Mouse (Mus musculus): ENCODE measurements around the gene Sgcd. TPM values are rescaled to one million over a fixed set of nuclear protein-coding genes. Genes with fewer than 3 reads are reported as not detected.

Sgcd gene
- polyA plus RNA-seq, 1 experiment from 2014 or later = 1.2 TPM

GRCm38 (mm10) chr11:47387726-47388125, 601.0 kb downstream of the Sgcd start:
- Histone ChIP-seq H3K9me3 (ENCODE audit: control insufficient read depth) (no peaks in the 10 kb centered on the region), H3K9ac (ENCODE audit: low read depth, low read length) (no peak overlapping the region), H3K27ac (ENCODE audit: low read depth, low read length) (no peak overlapping the region), H3K27me3 (replicated peaks; ENCODE audit: control insufficient read depth, insufficient read depth, low read length) (no peaks in the 10 kb centered on the region), H3K4me2 (replicated peaks; ENCODE audit: low read depth) (no peak overlapping the region), H3K36me3 (ENCODE audit: control insufficient read depth, insufficient read depth) (no peaks in the 10 kb centered on the region), H3K4me1 (replicated peaks; ENCODE audit: control insufficient read depth, insufficient read depth, low read length) (no peaks in the 10 kb centered on the region), H3K4me3 (ENCODE audit: low read depth, low read length) (no peak overlapping the region)
- 70% methylated on average over 3 of the region's 3 CpGs for WGBS
- peak; percentile 42 for TF ChIP-seq CTCF (IDR thresholded peaks at IDR 0.05; ENCODE audit: low read depth)
- no peak for ATAC-seq

GRCm38 (mm10) chr11:47386136-47386535, 602.6 kb downstream of the Sgcd start:
- H3K27me3 ChIP-seq (replicated peaks; ENCODE audit: control insufficient read depth, insufficient read depth, low read length) = no peaks in the 10 kb centered on the region
- no peak overlapping the region for H3K4me2 ChIP-seq (replicated peaks; ENCODE audit: low read depth)
- H3K9ac ChIP-seq (ENCODE audit: low read depth, low read length) = no peak overlapping the region
- no peak overlapping the region for H3K4me3 ChIP-seq (ENCODE audit: low read depth, low read length)
- TF ChIP-seq CTCF (IDR thresholded peaks at IDR 0.05; ENCODE audit: low read depth) = no peak
- no peaks in the 10 kb centered on the region for H3K9me3 ChIP-seq (ENCODE audit: control insufficient read depth)
- no peaks in the 10 kb centered on the region for H3K4me1 ChIP-seq (replicated peaks; ENCODE audit: control insufficient read depth, insufficient read depth, low read length)
- no peak for ATAC-seq
- no peaks in the 10 kb centered on the region for H3K36me3 ChIP-seq (ENCODE audit: control insufficient read depth, insufficient read depth)
- H3K27ac ChIP-seq (ENCODE audit: low read depth, low read length) = no peak overlapping the region

- Histone ChIP-seq H3K27ac (ENCODE audit: low read depth, low read length) (no peak overlapping the region), H3K4me2 (replicated peaks; ENCODE audit: low read depth) (peak overlapping the region; percentile 63), H3K27me3 (replicated peaks; ENCODE audit: control insufficient read depth, insufficient read depth, low read length) (no peaks in the 10 kb centered on the region), H3K4me1 (replicated peaks; ENCODE audit: control insufficient read depth, insufficient read depth, low read length) (no peaks in the 10 kb centered on the region), H3K9me3 (ENCODE audit: control insufficient read depth) (no peaks in the 10 kb centered on the region), H3K4me3 (ENCODE audit: low read depth, low read length) (peak overlapping the region; percentile 34; the same call in 1 of the 2 replicates), H3K36me3 (ENCODE audit: control insufficient read depth, insufficient read depth) (no peaks in the 10 kb centered on the region), H3K9ac (ENCODE audit: low read depth, low read length) (no peak overlapping the region)
- TF ChIP-seq CTCF (IDR thresholded peaks at IDR 0.05; ENCODE audit: low read depth) = no peak
- no peak for ATAC-seq
- WGBS = 36% methylated on average over 4 of the region's 4 CpGs
These were observed 609.2 kb downstream of the Sgcd start for GRCm38 (mm10) chr11:47379630-47379958.

- 6% methylated on average over 25 of the region's 25 CpGs for WGBS
- Histone ChIP-seq H3K4me1 (replicated peaks; ENCODE audit: control insufficient read depth, insufficient read depth, low read length) (no peaks in the 10 kb centered on the region), H3K9ac (ENCODE audit: low read depth, low read length) (peak overlapping the region; percentile 45; the same call in 1 of the 2 replicates), H3K27ac (ENCODE audit: low read depth, low read length) (peak overlapping the region; percentile 35; the same call in 1 of the 2 replicates), H3K9me3 (ENCODE audit: control insufficient read depth) (no peaks in the 10 kb centered on the region), H3K36me3 (ENCODE audit: control insufficient read depth, insufficient read depth) (no peaks in the 10 kb centered on the region), H3K4me2 (replicated peaks; ENCODE audit: low read depth) (peak overlapping the region; percentile 63), H3K27me3 (replicated peaks; ENCODE audit: control insufficient read depth, insufficient read depth, low read length) (no peaks in the 10 kb centered on the region), H3K4me3 (ENCODE audit: low read depth, low read length) (peak overlapping the region; percentile 34)
- ATAC-seq = no peak
- TF ChIP-seq CTCF (IDR thresholded peaks at IDR 0.05; ENCODE audit: low read depth) = no peak
These were observed 609.7 kb downstream of the Sgcd start for GRCm38 (mm10) chr11:47378843-47379629.

- H3K36me3 ChIP-seq (ENCODE audit: control insufficient read depth, insufficient read depth) = no peaks in the 10 kb centered on the region
- no peaks in the 10 kb centered on the region for H3K9me3 ChIP-seq (ENCODE audit: control insufficient read depth)
- H3K4me1 ChIP-seq (replicated peaks; ENCODE audit: control insufficient read depth, insufficient read depth, low read length) = no peaks in the 10 kb centered on the region
- no peak overlapping the region for H3K9ac ChIP-seq (ENCODE audit: low read depth, low read length)
- 63% methylated on average over 6 of the region's 6 CpGs for WGBS
- no peaks in the 10 kb centered on the region for H3K27me3 ChIP-seq (replicated peaks; ENCODE audit: control insufficient read depth, insufficient read depth, low read length)
- H3K4me2 ChIP-seq (replicated peaks; ENCODE audit: low read depth) = no peak overlapping the region
- H3K4me3 ChIP-seq (ENCODE audit: low read depth, low read length) = no peak overlapping the region
- ATAC-seq = no peak
- TF ChIP-seq CTCF (IDR thresholded peaks at IDR 0.05; ENCODE audit: low read depth) = no peak
- no peak overlapping the region for H3K27ac ChIP-seq (ENCODE audit: low read depth, low read length)
These were observed 611.3 kb downstream of the Sgcd start for GRCm38 (mm10) chr11:47377421-47377820.

- Histone ChIP-seq H3K4me2 (replicated peaks; ENCODE audit: low read depth) (no peak overlapping the region), H3K4me3 (ENCODE audit: low read depth, low read length) (no peak overlapping the region), H3K9ac (ENCODE audit: low read depth, low read length) (no peak overlapping the region), H3K9me3 (ENCODE audit: control insufficient read depth) (no peaks in the 10 kb centered on the region), H3K36me3 (ENCODE audit: control insufficient read depth, insufficient read depth) (no peaks in the 10 kb centered on the region), H3K27ac (ENCODE audit: low read depth, low read length) (no peak overlapping the region), H3K4me1 (replicated peaks; ENCODE audit: control insufficient read depth, insufficient read depth, low read length) (no peaks in the 10 kb centered on the region), H3K27me3 (replicated peaks; ENCODE audit: control insufficient read depth, insufficient read depth, low read length) (no peaks in the 10 kb centered on the region)
- 67% methylated on average over 1 of the region's 1 CpGs for WGBS
- TF ChIP-seq CTCF (IDR thresholded peaks at IDR 0.05; ENCODE audit: low read depth) = no peak
- ATAC-seq = no peak
These were observed 611.9 kb downstream of the Sgcd start for GRCm38 (mm10) chr11:47376915-47377314.
